Mouse (Mus musculus) thymus, adult 2 months (tissue): ENCODE results near the gene Caln1. TPM values are rescaled to one million over a fixed set of nuclear protein-coding genes. Genes with fewer than 3 reads are reported as not detected.

Source experiments
- DNase-seq: peaks from one replicate; pipeline ENCODE4 v3.0.0; 2021
- H3K27ac ChIP-seq: fragments of 200-500 bp; 2 replicates; pipeline ENCODE4 v1.5.1; 2012; ENCODE audit warnings: low read length, control low read depth; ENCODE audit not compliant: control insufficient read depth, insufficient read depth
- H3K27me3 ChIP-seq: fragments of 200-500 bp; 2 replicates; pipeline ENCODE4 v1.6.1; 2012; ENCODE audit warnings: mild to moderate bottlenecking, low read length, moderate library complexity, mixed read lengths; ENCODE audit not compliant: control insufficient read depth, insufficient read depth
- H3K36me3 ChIP-seq: fragments of 200-500 bp; 2 replicates; pipeline ENCODE4 v1.6.1; 2012; ENCODE audit warnings: mild to moderate bottlenecking, low read length, moderate library complexity; ENCODE audit not compliant: control insufficient read depth, insufficient read depth
- H3K4me1 ChIP-seq: fragments of 200-500 bp; replicated peaks from 2 replicates; pipeline ENCODE4 v1.6.1; 2012; ENCODE audit warnings: low read length; ENCODE audit not compliant: control insufficient read depth, insufficient read depth
- H3K4me3 ChIP-seq: fragments of 200-500 bp; 2 replicates; pipeline ENCODE4 v1.5.1; 2012; ENCODE audit warnings: mild to moderate bottlenecking, low read length, control low read depth, moderate library complexity; ENCODE audit not compliant: control insufficient read depth, insufficient read depth
- CTCF ChIP-seq: fragments of 200-500 bp; IDR thresholded peaks from 2 replicates; pipeline ENCODE4 v1.5.1; 2012; ENCODE audit warnings: mild to moderate bottlenecking, control low read depth, low read length, moderate library complexity, borderline replicate concordance; ENCODE audit not compliant: control insufficient read depth, poor library complexity, insufficient read depth; ENCODE audit errors: extremely low read depth
- POLR2A ChIP-seq: fragments of 200-500 bp; IDR thresholded peaks from 2 replicates; pipeline ENCODE4 v1.6.1; 2012; ENCODE audit warnings: mild to moderate bottlenecking, low read length, control low read depth, moderate library complexity; ENCODE audit not compliant: control insufficient read depth, poor library complexity, insufficient read depth; ENCODE audit errors: extremely low read depth
- WGBS: fragments of 180-500 bp; shearing (Covaris S2); methylation state at CpG from one replicate; pipeline ENCODE4 v1.1.7; 2018; 5-methylcytosine and 5-hydroxymethylcytosine counted together
- polyA plus RNA-seq: library from polyadenylated mRNA; depleted of rRNA; stranded (reverse); fragments of >200 nt; gene quantifications from 2 replicates; pipeline ENCODE4 v1.2.3, GENCODE M21; 2012

The Caln1 gene
- polyA plus RNA-seq, 1 experiment, result 0.01 TPM

DNA sequence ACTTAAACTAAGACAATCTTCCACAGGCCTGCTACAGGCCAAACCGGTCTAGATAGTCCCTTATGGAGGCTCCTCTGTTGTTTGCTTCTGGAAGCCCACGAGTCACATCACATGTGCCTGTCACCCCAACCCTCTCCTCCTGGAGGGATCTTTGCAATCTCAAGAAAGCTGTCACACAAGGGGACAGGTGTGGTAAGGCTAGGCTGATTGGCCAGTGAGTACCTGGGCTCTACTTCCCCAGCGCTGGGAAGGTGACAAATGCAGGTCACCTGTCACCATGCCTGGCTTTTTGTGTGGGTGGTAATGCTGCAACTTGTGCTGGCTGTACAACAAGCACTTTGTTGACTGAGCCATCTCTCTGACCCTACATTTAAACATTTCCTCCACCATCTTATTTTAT is 338.5 kb downstream of the Caln1 start:
- H3K27me3 ChIP-seq, result no peaks in the 10 kb centered on the region
- no peaks in the 10 kb centered on the region for H3K36me3 ChIP-seq
- no peak for TF ChIP-seq CTCF
- no peak for TF ChIP-seq POLR2A
- DNase-seq, result no peak
- 80% methylated on average over 3 of the region's 3 CpGs for WGBS
- H3K4me1 ChIP-seq, result no peaks in the 10 kb centered on the region
- H3K4me3 ChIP-seq, result no peak overlapping the region
- H3K27ac ChIP-seq, result no peak overlapping the region

DNA sequence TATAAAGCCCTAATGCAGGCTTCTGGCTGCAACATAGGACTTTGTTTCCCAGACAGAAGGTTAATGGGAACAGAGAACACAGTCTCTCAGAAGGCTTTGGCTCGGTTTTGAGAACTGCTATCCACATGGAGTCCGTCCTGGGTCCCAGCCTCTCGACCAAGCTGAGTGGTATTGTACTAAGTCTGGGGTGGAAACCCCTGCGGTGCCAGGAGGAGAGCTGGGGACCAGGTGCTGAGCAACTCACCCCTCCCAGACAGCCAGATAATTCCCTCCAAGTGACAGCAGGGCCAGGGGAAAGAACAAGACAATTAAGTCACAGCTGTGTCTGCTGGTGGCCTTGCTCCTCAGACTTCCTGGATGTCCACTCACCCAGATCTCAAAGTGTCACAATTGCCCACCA is 339.4 kb downstream of the Caln1 start:
- TF ChIP-seq CTCF, result no peak
- TF ChIP-seq POLR2A, result no peak
- no peak for DNase-seq
- no peak overlapping the region for H3K4me3 ChIP-seq
- H3K27me3 ChIP-seq, result no peaks in the 10 kb centered on the region
- H3K4me1 ChIP-seq, result no peaks in the 10 kb centered on the region
- 80% methylated on average over 4 of the region's 4 CpGs for WGBS
- H3K36me3 ChIP-seq, result no peaks in the 10 kb centered on the region
- no peak overlapping the region for H3K27ac ChIP-seq

DNA sequence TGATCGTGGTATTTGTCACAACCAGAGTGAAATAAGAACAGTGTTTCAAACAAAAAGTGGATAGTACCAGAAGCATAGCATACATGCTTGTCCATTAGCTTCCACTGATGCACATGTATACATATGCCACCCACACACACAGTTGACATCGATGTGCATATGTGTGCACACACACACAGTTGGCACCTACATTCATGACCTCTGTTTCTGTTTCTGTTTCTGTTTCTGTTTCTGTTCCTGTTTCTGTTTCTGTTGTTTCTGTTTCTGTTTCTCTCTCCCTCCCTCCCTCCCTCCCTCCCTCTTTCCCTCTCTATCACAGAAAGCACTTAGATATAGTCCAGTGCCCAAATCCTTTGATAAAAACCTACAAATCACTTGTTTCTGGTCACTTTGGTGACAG is 342.4 kb downstream of the Caln1 start:
- H3K4me1 ChIP-seq, result no peaks in the 10 kb centered on the region
- H3K27ac ChIP-seq, result no peak overlapping the region
- WGBS, result 89% methylated on average over 2 of the region's 2 CpGs
- no peaks in the 10 kb centered on the region for H3K36me3 ChIP-seq
- no peaks in the 10 kb centered on the region for H3K27me3 ChIP-seq
- TF ChIP-seq CTCF (no peak), POLR2A (no peak)
- no peak for DNase-seq
- H3K4me3 ChIP-seq, result no peak overlapping the region

DNA sequence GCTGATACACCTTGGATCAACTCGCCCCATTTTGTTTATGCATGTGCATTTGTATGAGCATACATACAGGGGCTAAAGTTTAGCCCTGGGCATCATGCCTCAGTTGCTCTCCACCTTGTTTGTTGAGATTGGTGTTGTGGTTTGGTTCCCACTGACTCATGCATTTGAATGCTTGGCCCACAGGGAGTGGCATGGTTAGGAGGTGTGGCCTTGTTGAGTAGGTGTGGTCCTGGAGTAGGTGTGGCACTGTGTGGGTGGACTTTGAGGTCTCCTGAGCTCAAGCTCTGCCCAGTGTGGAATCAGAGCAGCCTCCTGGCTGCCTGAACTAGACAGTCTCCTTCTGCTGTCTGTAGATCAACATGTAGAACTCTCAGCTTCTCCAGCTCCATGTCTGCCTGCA is 343.0 kb downstream of the Caln1 start:
- H3K27ac ChIP-seq, result no peak overlapping the region
- TF ChIP-seq POLR2A (no peak), CTCF (no peak)
- DNase-seq, result no peak
- no peaks in the 10 kb centered on the region for H3K36me3 ChIP-seq
- H3K27me3 ChIP-seq, result no peaks in the 10 kb centered on the region
- no peaks in the 10 kb centered on the region for H3K4me1 ChIP-seq
- no peak overlapping the region for H3K4me3 ChIP-seq
- 86% methylated on average over 1 of the region's 1 CpGs for WGBS

DNA sequence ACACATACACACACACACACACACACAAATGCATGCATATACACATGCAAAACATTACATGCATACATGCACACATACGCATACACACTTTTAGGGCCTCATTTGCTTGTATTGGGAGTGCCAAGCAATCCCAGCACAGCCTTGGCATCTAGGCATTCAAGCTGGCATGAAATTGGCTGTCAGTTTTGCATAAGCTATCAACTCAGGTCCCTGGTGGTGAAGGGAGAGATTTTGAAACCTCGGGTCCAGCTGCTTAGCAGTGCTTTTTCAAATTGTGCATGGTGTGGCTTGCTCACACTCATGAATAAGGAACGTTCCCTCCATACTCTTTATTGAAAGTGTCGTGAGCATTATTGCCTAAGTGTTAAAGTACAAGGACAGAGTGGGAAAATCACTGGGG is 345.9 kb downstream of the Caln1 start:
- no peak overlapping the region for H3K4me3 ChIP-seq
- DNase-seq, result no peak
- no peaks in the 10 kb centered on the region for H3K4me1 ChIP-seq
- H3K27me3 ChIP-seq, result no peaks in the 10 kb centered on the region
- TF ChIP-seq POLR2A, result no peak
- TF ChIP-seq CTCF, result no peak
- WGBS, result 87% methylated on average over 4 of the region's 4 CpGs
- H3K36me3 ChIP-seq, result no peaks in the 10 kb centered on the region
- H3K27ac ChIP-seq, result no peak overlapping the region

DNA sequence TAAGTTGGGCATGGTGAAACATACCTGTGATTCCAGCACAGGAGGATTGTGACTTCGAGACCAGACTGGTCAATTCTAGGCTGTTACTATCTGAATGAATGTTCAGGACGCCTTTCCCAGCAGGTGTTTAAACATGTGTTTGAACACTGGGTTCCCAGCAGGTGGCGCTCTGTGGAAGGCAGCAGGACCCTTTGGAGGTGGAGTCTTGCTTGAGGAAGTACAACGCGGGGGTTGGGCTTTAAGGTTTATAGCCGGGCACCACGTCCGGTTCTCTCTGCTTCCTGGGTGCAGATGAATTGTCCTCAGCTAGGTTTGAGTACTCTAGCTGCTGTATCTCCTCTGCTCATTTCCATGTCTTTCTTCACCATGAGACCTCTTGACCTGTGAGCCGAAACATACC is 349.1 kb downstream of the Caln1 start:
- Histone ChIP-seq H3K27me3 (no peaks in the 10 kb centered on the region), H3K27ac (no peak overlapping the region), H3K36me3 (no peaks in the 10 kb centered on the region), H3K4me3 (no peak overlapping the region), H3K4me1 (no peaks in the 10 kb centered on the region)
- TF ChIP-seq CTCF, result no peak
- no peak for TF ChIP-seq POLR2A
- DNase-seq, result no peak
- WGBS, result 59% methylated on average over 9 of the region's 9 CpGs

DNA sequence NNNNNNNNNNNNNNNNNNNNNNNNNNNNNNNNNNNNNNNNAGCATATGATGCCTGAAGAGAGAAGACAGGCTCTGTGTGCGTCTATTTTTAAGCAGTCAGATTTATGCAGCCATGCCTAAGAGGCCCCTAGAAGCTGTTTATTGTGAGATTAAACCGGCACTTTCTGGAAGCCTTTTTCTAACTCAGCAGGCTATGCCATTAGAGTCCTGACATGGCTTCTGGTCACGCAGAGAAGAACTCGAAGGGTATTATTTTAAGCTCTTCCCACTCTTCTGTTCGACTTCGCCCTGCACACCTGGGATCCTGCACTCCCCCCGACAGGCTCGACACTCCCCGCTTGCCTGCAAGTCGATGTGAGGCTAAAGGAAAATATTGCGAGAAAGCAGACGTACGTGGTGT is 372.9 kb downstream of the Caln1 start:
- Histone ChIP-seq H3K36me3 (no peaks in the 10 kb centered on the region), H3K27ac (no peak overlapping the region), H3K27me3 (no peaks in the 10 kb centered on the region), H3K4me1 (no peaks in the 10 kb centered on the region), H3K4me3 (no peak overlapping the region)
- DNase-seq, result no peak
- 94% methylated on average over 13 of the region's 13 CpGs for WGBS
- TF ChIP-seq CTCF (no peak), POLR2A (no peak)
